Mouse (Mus musculus) Muller cell, postnatal 12 days (primary cell): Measurements from ENCODE around the gene Larp4.
"Not testable (repeated sequence)": the region's sequence is repeated elsewhere in the genome, so short reads cannot be mapped to it uniquely, and the experiment has no call there.

Experiments used
- DNase-seq: peaks from one replicate; pipeline ENCODE4 v3.0.0-alpha.2; 2015; ENCODE audit errors: inconsistent ontology term

Gene Larp4

GRCm38 (mm10) chr15:99969765-99970164 is at the start of gene Larp4:
TSS of gene Larp4 (plus strand) at chr15:99970065.
- not testable (repeated sequence) for DNase-seq

- no peak for DNase-seq
Observed at GRCm38 (mm10) chr15:99931231-99931630, 38.6 kb upstream of the Larp4 start.

GRCm38 (mm10) chr15:99934501-99934900 is 35.4 kb upstream of the Larp4 start:
- DNase-seq = no peak

GRCm38 (mm10) chr15:99936659-99937058 is 33.2 kb upstream of the Larp4 start:
- no peak for DNase-seq

- DNase-seq = no peak
Observed at GRCm38 (mm10) chr15:99937841-99938240, 32.0 kb upstream of the Larp4 start.

- peak; percentile 55 for DNase-seq
Observed at GRCm38 (mm10) chr15:99940426-99940825, 29.4 kb upstream of the Larp4 start.

GRCm38 (mm10) chr15:99940970-99941630 is 28.8 kb upstream of the Larp4 start:
- DNase-seq = peak; percentile 30

GRCm38 (mm10) chr15:99955324-99955723 is 14.5 kb upstream of the Larp4 start:
- no peak for DNase-seq

GRCm38 (mm10) chr15:99965103-99965775 is 4.6 kb upstream of the Larp4 start:
- no peak for DNase-seq

GRCm38 (mm10) chr15:99966961-99967360 is 2.9 kb upstream of the Larp4 start, which contains the start of gene Fam186a:
TSS of gene Fam186a (minus strand) at chr15:99967061.
- DNase-seq = no peak

GRCm38 (mm10) chr15:99970606-99971005 is 741 bp downstream of the Larp4 start:
- DNase-seq = no peak

GRCm38 (mm10) chr15:99972361-99972988 is 2.6 kb downstream of the Larp4 start:
- DNase-seq = peak; percentile 99

GRCm38 (mm10) chr15:99972989-99973911 is 3.4 kb downstream of the Larp4 start:
- no peak for DNase-seq

- no peak for DNase-seq
Observed at GRCm38 (mm10) chr15:99974476-99975220, 4.8 kb downstream of the Larp4 start.

- not testable (repeated sequence) for DNase-seq
Observed at GRCm38 (mm10) chr15:99976121-99976520, 6.3 kb downstream of the Larp4 start.

GRCm38 (mm10) chr15:99979266-99979665 is 9.4 kb downstream of the Larp4 start:
- DNase-seq = no peak

GRCm38 (mm10) chr15:99979715-99980114 is 9.8 kb downstream of the Larp4 start:
- no peak for DNase-seq

- no peak for DNase-seq
Observed at GRCm38 (mm10) chr15:99993100-99993499, 23.2 kb downstream of the Larp4 start.

GRCm38 (mm10) chr15:99997114-99997804 is 27.4 kb downstream of the Larp4 start:
- no peak for DNase-seq

GRCm38 (mm10) chr15:99999390-99999789 is 29.5 kb downstream of the Larp4 start:
- DNase-seq = no peak
